Mouse (Mus musculus) T-cell, adult 66 days (primary cell): ENCODE measurements around the gene Tnik. TPM values are rescaled to one million over a fixed set of nuclear protein-coding genes. Genes with fewer than 3 reads are reported as not detected.

Source experiments
- total RNA-seq, 2 experiments: library from RNA; stranded (reverse); gene quantifications; 3 replicates in 1 of 2; 4 replicates in 1 of 2; pipeline ENCODE4 v1.2.4; 2023

Tnik gene
- 100 to 1,000 TPM; 218 to 232 TPM for total RNA-seq

GRCm38 (mm10) chr3:28263002-28263947, at the start of gene Tnik:
Gene Tnik (plus strand): TSS chr3:28263214.

DNA sequence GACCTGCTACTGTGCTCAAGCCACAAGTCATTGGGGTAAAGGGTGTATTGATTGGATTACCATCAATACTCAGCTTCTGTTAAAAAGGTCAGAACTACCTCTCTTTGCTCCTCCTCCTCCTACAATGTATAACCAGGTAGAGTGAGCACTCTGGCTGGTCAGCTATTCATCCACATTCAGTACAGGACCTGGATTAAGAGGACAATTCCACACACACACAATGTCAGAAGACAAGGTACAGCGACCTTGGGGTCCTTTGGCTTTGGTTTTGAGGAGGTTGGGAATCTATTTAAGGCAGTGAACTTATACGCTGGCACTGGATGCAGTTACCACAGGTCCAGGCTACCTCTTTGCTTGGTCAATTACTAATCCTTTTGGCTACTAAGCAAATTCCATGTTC, 434.8 kb downstream of the Tnik start, which contains the start of gene Slc2a2:
Gene Slc2a2 (plus strand): TSS at position 107 of the 400 bp plus-strand sequence.

